Mouse (Mus musculus): ENCODE results near the gene Polr3c.

- no peak for TF ChIP-seq ZNF384 (IDR thresholded peaks at IDR 0.05; ENCODE audit: low read depth, low read length)
- TF ChIP-seq HCFC1 (IDR thresholded peaks at IDR 0.05; ENCODE audit: borderline replicate concordance, insufficient read depth, low read length), result no peak
- no peak for TF ChIP-seq ZC3H11A (IDR thresholded peaks at IDR 0.05; ENCODE audit: borderline replicate concordance, low read depth, low read length)
- TF ChIP-seq MAFK (IDR thresholded peaks at IDR 0.05; ENCODE audit: insufficient read depth, low read depth, low read length), result no peak
Measured at GRCm38 (mm10) chr3:96733984-96734383, 6.6 kb upstream of the Polr3c start.

Data from ES-E14 (cell line).